Mouse (Mus musculus): ENCODE data around the gene Mbnl2. TPM values are rescaled to one million over a fixed set of nuclear protein-coding genes. Genes with fewer than 3 reads are reported as not detected.

Gene Mbnl2
- total and polyA plus RNA-seq, 3 experiments: 24.4 to 158 (median 70.1) TPM

DNA sequence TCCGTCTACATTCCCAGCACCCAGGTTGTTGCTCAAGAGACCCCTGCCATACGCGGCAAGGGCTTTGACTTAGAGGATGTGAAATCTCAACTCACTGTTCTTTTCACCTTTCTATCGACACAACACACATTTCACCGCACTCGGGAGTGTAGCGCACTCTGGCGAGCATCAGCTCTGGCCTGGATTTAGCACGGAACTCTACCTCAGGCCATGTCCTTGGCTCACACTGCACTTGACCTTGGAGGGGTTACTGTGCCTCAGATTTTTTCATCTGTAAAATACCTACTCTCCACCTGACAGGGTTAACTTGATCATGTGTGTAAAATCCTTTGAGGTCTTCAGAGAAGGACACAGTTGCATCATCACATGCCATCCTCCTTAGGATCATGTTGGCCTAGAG, 127.2 kb downstream of the Mbnl2 start:
- Histone ChIP-seq H3K4me1 (ENCODE audit: insufficient read depth, low read depth, low read length) (peaks cover 4% of the 10 kb centered on the region; the same call in 1 of the 2 replicates), H3K4me3 (ENCODE audit: low read depth, low read length) (no peak overlapping the region), H3K27me3 (ENCODE audit: insufficient read depth, low read length) (no peaks in the 10 kb centered on the region), H3K9me3 (replicated peaks) (no peaks in the 10 kb centered on the region), H3K36me3 (replicated peaks) (peaks cover 65% of the 10 kb centered on the region)
- TF ChIP-seq TAL1 (conservative IDR thresholded peaks at IDR 0.05; ENCODE audit: low read depth, low read length) (no peak), GATA1 (IDR thresholded peaks at IDR 0.05; ENCODE audit: borderline replicate concordance, low read length) (no peak), CTCF (IDR thresholded peaks at IDR 0.05; ENCODE audit: low read depth, low read length) (no peak), POLR2AphosphoS5 (IDR thresholded peaks at IDR 0.05; ENCODE audit: insufficient replicate concordance, low read depth, low read length) (no peak), GATA2 (IDR thresholded peaks at IDR 0.05; ENCODE audit: borderline replicate concordance, low read depth, low read length) (no peak)
- ATAC-seq (ENCODE audit: extremely low read depth, insufficient number of reproducible peaks, low FRiP score, poor library complexity, severe bottlenecking) (no peak), DNase-seq (ENCODE audit: low spot score) (no peak)

DNA sequence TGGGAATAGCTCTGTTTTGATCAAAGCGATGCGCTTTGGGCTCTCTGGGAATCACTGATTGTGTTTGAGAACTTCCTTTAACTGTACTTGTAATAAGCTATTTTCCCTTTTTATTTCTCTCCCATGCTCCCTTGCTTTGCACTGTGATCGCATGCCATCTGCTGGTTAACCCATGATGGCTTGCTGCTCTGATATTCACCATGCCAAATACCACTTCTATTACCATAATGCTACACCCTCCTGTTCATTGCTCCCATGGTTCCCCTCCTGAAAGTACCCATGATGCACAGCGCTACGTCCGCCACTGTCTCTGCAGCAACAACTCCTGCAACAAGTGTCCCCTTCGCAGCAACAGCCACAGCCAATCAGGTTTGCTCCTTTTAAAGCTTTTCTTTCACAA, 128.9 kb downstream of the Mbnl2 start:
- DNase-seq (ENCODE audit: low spot score) (no peak), ATAC-seq (ENCODE audit: extremely low read depth, insufficient number of reproducible peaks, low FRiP score, poor library complexity, severe bottlenecking) (no peak)
- H3K9me3 ChIP-seq (replicated peaks): no peaks in the 10 kb centered on the region
- no peak overlapping the region for H3K4me3 ChIP-seq (ENCODE audit: low read depth, low read length)
- peaks cover 4% of the 10 kb centered on the region; the same call in 1 of the 2 replicates for H3K4me1 ChIP-seq (ENCODE audit: insufficient read depth, low read depth, low read length)
- H3K27me3 ChIP-seq (ENCODE audit: insufficient read depth, low read length): no peaks in the 10 kb centered on the region
- TF ChIP-seq CTCF (IDR thresholded peaks at IDR 0.05; ENCODE audit: low read depth, low read length) (no peak), TAL1 (conservative IDR thresholded peaks at IDR 0.05; ENCODE audit: low read depth, low read length) (no peak), POLR2AphosphoS5 (IDR thresholded peaks at IDR 0.05; ENCODE audit: insufficient replicate concordance, low read depth, low read length) (no peak), GATA1 (IDR thresholded peaks at IDR 0.05; ENCODE audit: borderline replicate concordance, low read length) (no peak), GATA2 (IDR thresholded peaks at IDR 0.05; ENCODE audit: borderline replicate concordance, low read depth, low read length) (no peak)
- peaks cover 70% of the 10 kb centered on the region for H3K36me3 ChIP-seq (replicated peaks)

DNA sequence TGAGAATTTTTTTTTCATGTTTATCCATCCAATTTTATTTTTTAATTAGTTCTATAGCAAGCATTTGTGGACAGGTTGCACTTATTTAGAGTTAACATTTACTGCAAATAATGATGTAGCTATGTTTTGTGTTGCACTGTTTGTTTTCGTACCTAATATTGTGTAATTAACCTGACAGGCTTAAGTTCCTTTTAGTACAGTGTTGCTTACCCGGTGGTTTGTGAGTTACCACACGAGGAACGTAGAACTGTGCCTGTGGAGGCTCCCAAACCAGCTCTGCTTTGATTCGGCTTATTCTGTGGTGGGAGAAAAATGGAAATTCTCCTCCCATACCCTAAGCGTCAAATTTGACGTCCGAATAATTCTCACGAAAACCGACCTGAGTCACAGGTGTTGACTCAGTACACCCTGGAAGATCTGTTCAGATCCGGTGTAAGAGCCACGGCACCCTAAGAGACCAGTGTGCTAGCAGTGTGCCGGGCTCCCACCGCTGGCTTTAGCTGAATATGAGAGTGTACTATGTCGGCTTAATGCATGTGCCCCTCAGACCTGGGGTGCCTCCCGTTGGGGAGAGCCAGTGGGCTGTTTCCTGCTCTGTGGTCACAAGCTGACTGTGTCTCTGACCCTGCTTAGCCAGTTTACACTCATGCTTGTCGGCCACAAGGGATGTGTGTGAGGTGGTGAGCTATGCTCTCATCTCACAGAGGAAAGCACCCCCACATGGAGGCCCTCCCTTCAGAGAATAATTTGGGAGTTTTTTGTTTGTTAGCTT, 129.5 kb downstream of the Mbnl2 start:
- Histone ChIP-seq H3K9me3 (replicated peaks) (no peaks in the 10 kb centered on the region), H3K27me3 (ENCODE audit: insufficient read depth, low read length) (no peaks in the 10 kb centered on the region), H3K4me3 (ENCODE audit: low read depth, low read length) (no peak overlapping the region), H3K36me3 (replicated peaks) (peaks cover 68% of the 10 kb centered on the region), H3K4me1 (ENCODE audit: insufficient read depth, low read depth, low read length) (peaks cover 4% of the 10 kb centered on the region; the same call in 1 of the 2 replicates)
- no peak for ATAC-seq (ENCODE audit: extremely low read depth, insufficient number of reproducible peaks, low FRiP score, poor library complexity, severe bottlenecking)
- TF ChIP-seq POLR2AphosphoS5 (IDR thresholded peaks at IDR 0.05; ENCODE audit: insufficient replicate concordance, low read depth, low read length) (no peak), TAL1 (conservative IDR thresholded peaks at IDR 0.05; ENCODE audit: low read depth, low read length) (no peak), CTCF (IDR thresholded peaks at IDR 0.05; ENCODE audit: low read depth, low read length) (no peak), GATA2 (IDR thresholded peaks at IDR 0.05; ENCODE audit: borderline replicate concordance, low read depth, low read length) (no peak), GATA1 (IDR thresholded peaks at IDR 0.05; ENCODE audit: borderline replicate concordance, low read length) (no peak)
- no peak for DNase-seq (ENCODE audit: low spot score)

DNA sequence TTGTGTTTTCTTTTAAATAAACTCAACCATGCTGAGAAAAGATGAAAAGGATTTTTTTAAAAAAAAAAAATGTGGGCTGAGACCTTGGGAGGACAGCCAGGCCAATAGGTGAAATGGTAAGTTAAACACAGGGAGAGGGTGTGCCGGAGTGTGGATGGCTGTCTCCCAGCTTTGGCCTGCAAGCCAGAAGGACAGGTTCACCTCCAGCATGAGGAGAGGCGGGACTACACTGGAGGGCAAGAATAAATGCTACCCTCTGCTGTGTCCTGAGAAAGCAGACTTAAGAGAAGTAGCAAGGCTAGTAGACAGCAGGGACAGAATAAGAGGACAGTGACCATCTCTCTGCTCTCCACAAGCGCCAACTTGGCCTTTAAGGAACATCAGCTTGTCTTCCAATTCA, 130.1 kb downstream of the Mbnl2 start:
- H3K4me1 ChIP-seq (ENCODE audit: insufficient read depth, low read depth, low read length): peaks cover 4% of the 10 kb centered on the region; the same call in 1 of the 2 replicates
- no peaks in the 10 kb centered on the region for H3K9me3 ChIP-seq (replicated peaks)
- H3K36me3 ChIP-seq (replicated peaks): peaks cover 70% of the 10 kb centered on the region
- no peak overlapping the region for H3K4me3 ChIP-seq (ENCODE audit: low read depth, low read length)
- TF ChIP-seq TAL1 (conservative IDR thresholded peaks at IDR 0.05; ENCODE audit: low read depth, low read length): no peak
- no peak for TF ChIP-seq GATA1 (IDR thresholded peaks at IDR 0.05; ENCODE audit: borderline replicate concordance, low read length)
- TF ChIP-seq GATA2 (IDR thresholded peaks at IDR 0.05; ENCODE audit: borderline replicate concordance, low read depth, low read length): no peak
- TF ChIP-seq POLR2AphosphoS5 (IDR thresholded peaks at IDR 0.05; ENCODE audit: insufficient replicate concordance, low read depth, low read length): no peak
- no peak for TF ChIP-seq CTCF (IDR thresholded peaks at IDR 0.05; ENCODE audit: low read depth, low read length)
- H3K27me3 ChIP-seq (ENCODE audit: insufficient read depth, low read length): no peaks in the 10 kb centered on the region
- ATAC-seq (ENCODE audit: extremely low read depth, insufficient number of reproducible peaks, low FRiP score, poor library complexity, severe bottlenecking): no peak
- no peak for DNase-seq (ENCODE audit: low spot score)

DNA sequence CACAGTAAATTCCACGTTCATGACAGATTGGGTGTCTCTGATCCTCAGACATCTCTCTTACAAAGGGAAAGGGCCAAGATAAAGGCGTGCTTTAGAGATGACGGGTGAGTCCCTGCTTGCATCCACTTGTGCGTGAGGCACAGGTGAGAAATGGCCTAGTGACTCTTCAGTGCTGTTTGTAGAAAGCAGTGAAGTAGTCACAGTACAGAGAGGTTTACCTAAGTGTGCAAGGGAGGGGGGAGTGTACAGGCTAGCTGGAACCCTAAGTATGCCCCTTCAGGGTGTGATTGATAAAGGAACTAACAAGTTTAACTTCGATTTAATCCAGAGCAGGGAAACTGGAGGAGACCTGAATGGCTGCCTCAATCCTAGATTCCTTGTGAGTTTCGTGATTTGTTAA, 130.8 kb downstream of the Mbnl2 start:
- TF ChIP-seq POLR2AphosphoS5 (IDR thresholded peaks at IDR 0.05; ENCODE audit: insufficient replicate concordance, low read depth, low read length): no peak
- no peak for TF ChIP-seq CTCF (IDR thresholded peaks at IDR 0.05; ENCODE audit: low read depth, low read length)
- TF ChIP-seq TAL1 (conservative IDR thresholded peaks at IDR 0.05; ENCODE audit: low read depth, low read length): no peak
- no peak for TF ChIP-seq GATA2 (IDR thresholded peaks at IDR 0.05; ENCODE audit: borderline replicate concordance, low read depth, low read length)
- TF ChIP-seq GATA1 (IDR thresholded peaks at IDR 0.05; ENCODE audit: borderline replicate concordance, low read length): no peak
- peaks cover 68% of the 10 kb centered on the region for H3K36me3 ChIP-seq (replicated peaks)
- H3K4me1 ChIP-seq (ENCODE audit: insufficient read depth, low read depth, low read length): peaks cover 4% of the 10 kb centered on the region; the same call in 1 of the 2 replicates
- no peaks in the 10 kb centered on the region for H3K27me3 ChIP-seq (ENCODE audit: insufficient read depth, low read length)
- H3K4me3 ChIP-seq (ENCODE audit: low read depth, low read length): no peak overlapping the region
- no peaks in the 10 kb centered on the region for H3K9me3 ChIP-seq (replicated peaks)
- no peak for DNase-seq (ENCODE audit: low spot score)
- no peak for ATAC-seq (ENCODE audit: extremely low read depth, insufficient number of reproducible peaks, low FRiP score, poor library complexity, severe bottlenecking)

DNA sequence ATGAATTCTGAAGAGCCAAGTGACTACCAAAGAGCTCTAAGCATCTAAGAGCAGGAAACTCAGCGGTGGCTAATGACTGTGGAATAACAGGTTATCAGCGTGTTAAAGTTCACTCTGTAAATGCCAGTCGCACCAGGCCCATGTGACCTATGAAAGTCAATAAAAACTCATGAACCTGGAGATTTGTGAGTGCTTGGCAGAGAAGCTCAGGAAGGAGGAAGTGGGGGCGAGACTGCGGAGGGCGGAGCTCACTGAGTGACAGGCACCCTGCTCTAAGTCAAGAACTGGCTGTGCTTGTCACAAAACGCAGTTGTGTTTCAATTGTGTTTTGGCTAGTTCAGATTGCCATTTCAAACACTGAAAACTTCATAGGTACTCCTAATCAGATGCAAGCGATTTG, 131.4 kb downstream of the Mbnl2 start:
- H3K9me3 ChIP-seq (replicated peaks): no peaks in the 10 kb centered on the region
- TF ChIP-seq POLR2AphosphoS5 (IDR thresholded peaks at IDR 0.05; ENCODE audit: insufficient replicate concordance, low read depth, low read length): no peak
- no peak for TF ChIP-seq GATA1 (IDR thresholded peaks at IDR 0.05; ENCODE audit: borderline replicate concordance, low read length)
- TF ChIP-seq GATA2 (IDR thresholded peaks at IDR 0.05; ENCODE audit: borderline replicate concordance, low read depth, low read length): no peak
- no peak for TF ChIP-seq TAL1 (conservative IDR thresholded peaks at IDR 0.05; ENCODE audit: low read depth, low read length)
- no peak for TF ChIP-seq CTCF (IDR thresholded peaks at IDR 0.05; ENCODE audit: low read depth, low read length)
- H3K36me3 ChIP-seq (replicated peaks): peaks cover 65% of the 10 kb centered on the region
- no peak overlapping the region for H3K4me3 ChIP-seq (ENCODE audit: low read depth, low read length)
- peak; percentile 36 for DNase-seq (ENCODE audit: low spot score)
- ATAC-seq (ENCODE audit: extremely low read depth, insufficient number of reproducible peaks, low FRiP score, poor library complexity, severe bottlenecking): peak; percentile 48; the same call in 1 of the 2 replicates
- H3K27me3 ChIP-seq (ENCODE audit: insufficient read depth, low read length): no peaks in the 10 kb centered on the region
- H3K4me1 ChIP-seq (ENCODE audit: insufficient read depth, low read depth, low read length): peaks cover 4% of the 10 kb centered on the region; the same call in 1 of the 2 replicates

Measured in G1E (cell line).